Mouse (Mus musculus): ENCODE measurements around the gene Bahcc1. TPM values are rescaled to one million over a fixed set of nuclear protein-coding genes. Genes with fewer than 3 reads are reported as not detected.

The Bahcc1 gene
- polyA plus RNA-seq, 2 experiments = 0.75 to 1.6 TPM

- no peak for TF ChIP-seq EP300 (IDR thresholded peaks at IDR 0.05; ENCODE audit: low read depth)
- no peak for TF ChIP-seq CTCF (IDR thresholded peaks at IDR 0.05; ENCODE audit: low read depth)
- Histone ChIP-seq H3K36me3 (replicated peaks; ENCODE audit: control insufficient read depth, insufficient read depth, low read depth) (no peaks in the 10 kb centered on the region), H3K27ac (no peak overlapping the region), H3K4me3 (ENCODE audit: insufficient read depth in 1 of 2, low read depth in 2 of 2, low read length in 2 of 2) (peak overlapping the region; percentile 58 to 63), H3K27me3 (ENCODE audit: control insufficient read depth, insufficient read depth, low read length) (peaks cover 89% of the 10 kb centered on the region), H3K9me3 (ENCODE audit: control insufficient read depth, low read length) (no peaks in the 10 kb centered on the region), H3K4me2 (ENCODE audit: low read depth) (peak overlapping the region; percentile 71), H3K4me1 (replicated peaks; ENCODE audit: control insufficient read depth in 2 of 2, insufficient read depth in 2 of 2, low read length in 1 of 2) (peaks cover 9 to 17% of the 10 kb centered on the region in 2 experiments), H3K9ac (replicated peaks) (peak overlapping the region; percentile 67)
- no peak for ATAC-seq (ENCODE audit: insufficient read depth)
- WGBS (ENCODE audit: insufficient replicate concordance) = under 1% methylated on average over 52 of the region's 52 CpGs
- DNase-seq (ENCODE audit: low read depth in 3 of 3, low spot score in 3 of 3) = no peak
Observed at GRCm38 (mm10) chr11:120234136-120234775, 1.5 kb downstream of the Bahcc1 start.

GRCm38 (mm10) chr11:120234776-120235181 is 2.0 kb downstream of the Bahcc1 start:
- ATAC-seq (ENCODE audit: insufficient read depth) = no peak
- no peak overlapping the region for H3K27ac ChIP-seq
- H3K9me3 ChIP-seq (ENCODE audit: control insufficient read depth, low read length) = no peaks in the 10 kb centered on the region
- H3K4me1 ChIP-seq (replicated peaks; ENCODE audit: control insufficient read depth in 2 of 2, insufficient read depth in 2 of 2, low read length in 1 of 2) = peaks cover 9 to 15% of the 10 kb centered on the region in 2 experiments
- TF ChIP-seq CTCF (IDR thresholded peaks at IDR 0.05; ENCODE audit: low read depth) (no peak), EP300 (IDR thresholded peaks at IDR 0.05; ENCODE audit: low read depth) (no peak)
- H3K9ac ChIP-seq (replicated peaks) = peak overlapping the region; percentile 67
- H3K36me3 ChIP-seq (replicated peaks; ENCODE audit: control insufficient read depth, insufficient read depth, low read depth) = no peaks in the 10 kb centered on the region
- H3K4me2 ChIP-seq (ENCODE audit: low read depth) = peak overlapping the region; percentile 71
- H3K27me3 ChIP-seq (ENCODE audit: control insufficient read depth, insufficient read depth, low read length) = peaks cover 89% of the 10 kb centered on the region
- DNase-seq (ENCODE audit: low read depth in 3 of 3, low spot score in 3 of 3) = no peak
- H3K4me3 ChIP-seq (ENCODE audit: insufficient read depth in 1 of 2, low read depth in 2 of 2, low read length in 2 of 2) = peak overlapping the region; percentile 58 to 63
- under 1% methylated on average over 38 of the region's 39 CpGs for WGBS (ENCODE audit: insufficient replicate concordance)

GRCm38 (mm10) chr11:120235385-120236113 is 2.8 kb downstream of the Bahcc1 start:
- peak overlapping the region; percentile 71 for H3K4me2 ChIP-seq (ENCODE audit: low read depth)
- H3K9me3 ChIP-seq (ENCODE audit: control insufficient read depth, low read length) = no peaks in the 10 kb centered on the region
- TF ChIP-seq CTCF (IDR thresholded peaks at IDR 0.05; ENCODE audit: low read depth) = no peak
- TF ChIP-seq EP300 (IDR thresholded peaks at IDR 0.05; ENCODE audit: low read depth) = no peak
- peaks cover 88% of the 10 kb centered on the region for H3K27me3 ChIP-seq (ENCODE audit: control insufficient read depth, insufficient read depth, low read length)
- ATAC-seq (ENCODE audit: insufficient read depth) (no peak), DNase-seq (ENCODE audit: low read depth in 3 of 3, low spot score in 3 of 3) (no peak)
- no peak overlapping the region for H3K27ac ChIP-seq
- peak overlapping the region; percentile 43 to 63 for H3K4me3 ChIP-seq (ENCODE audit: insufficient read depth in 1 of 2, low read depth in 2 of 2, low read length in 2 of 2)
- no peaks in the 10 kb centered on the region for H3K36me3 ChIP-seq (replicated peaks; ENCODE audit: control insufficient read depth, insufficient read depth, low read depth)
- H3K9ac ChIP-seq (replicated peaks) = peak overlapping the region; percentile 40
- under 1% methylated on average over 40 of the region's 40 CpGs for WGBS (ENCODE audit: insufficient replicate concordance)
- H3K4me1 ChIP-seq (replicated peaks; ENCODE audit: control insufficient read depth in 2 of 2, insufficient read depth in 2 of 2, low read length in 1 of 2) = peaks cover 9 to 11% of the 10 kb centered on the region in 2 experiments

GRCm38 (mm10) chr11:120236114-120236437 is 3.3 kb downstream of the Bahcc1 start:
- ATAC-seq (ENCODE audit: insufficient read depth) = no peak
- H3K9me3 ChIP-seq (ENCODE audit: control insufficient read depth, low read length) = no peaks in the 10 kb centered on the region
- WGBS (ENCODE audit: insufficient replicate concordance) = 3% methylated on average over 13 of the region's 13 CpGs
- peak overlapping the region; percentile 43; the same call in 1 of the 2 replicates for H3K9ac ChIP-seq (replicated peaks)
- peak overlapping the region; percentile 71 for H3K4me2 ChIP-seq (ENCODE audit: low read depth)
- TF ChIP-seq CTCF (IDR thresholded peaks at IDR 0.05; ENCODE audit: low read depth) = no peak
- no peak for TF ChIP-seq EP300 (IDR thresholded peaks at IDR 0.05; ENCODE audit: low read depth)
- no peaks in the 10 kb centered on the region for H3K36me3 ChIP-seq (replicated peaks; ENCODE audit: control insufficient read depth, insufficient read depth, low read depth)
- peaks cover 9 to 11% of the 10 kb centered on the region in 2 experiments for H3K4me1 ChIP-seq (replicated peaks; ENCODE audit: control insufficient read depth in 2 of 2, insufficient read depth in 2 of 2, low read length in 1 of 2)
- DNase-seq (ENCODE audit: low read depth in 3 of 3, low spot score in 3 of 3) = no peak
- H3K27ac ChIP-seq = no peak overlapping the region
- peak overlapping the region; percentile 56 to 63 for H3K4me3 ChIP-seq (ENCODE audit: insufficient read depth in 1 of 2, low read depth in 2 of 2, low read length in 2 of 2)
- peaks cover 83% of the 10 kb centered on the region for H3K27me3 ChIP-seq (ENCODE audit: control insufficient read depth, insufficient read depth, low read length)

- WGBS (ENCODE audit: insufficient replicate concordance) = 0% methylated on average over 89 of the region's 96 CpGs
- DNase-seq (ENCODE audit: low read depth in 3 of 3, low spot score in 3 of 3) (no peak), ATAC-seq (ENCODE audit: insufficient read depth) (no peak)
- TF ChIP-seq CTCF (IDR thresholded peaks at IDR 0.05; ENCODE audit: low read depth) (no peak), EP300 (IDR thresholded peaks at IDR 0.05; ENCODE audit: low read depth) (no peak)
- Histone ChIP-seq H3K9ac (replicated peaks) (peak overlapping the region; percentile 43), H3K27me3 (ENCODE audit: control insufficient read depth, insufficient read depth, low read length) (peaks cover 80% of the 10 kb centered on the region), H3K4me1 (replicated peaks; ENCODE audit: control insufficient read depth in 2 of 2, insufficient read depth in 2 of 2, low read length in 1 of 2) (peaks cover 9 to 10% of the 10 kb centered on the region in 2 experiments), H3K4me2 (ENCODE audit: low read depth) (peak overlapping the region; percentile 71), H3K4me3 (ENCODE audit: insufficient read depth in 1 of 2, low read depth in 2 of 2, low read length in 2 of 2) (peak overlapping the region; percentile 56 to 63), H3K9me3 (ENCODE audit: control insufficient read depth, low read length) (no peaks in the 10 kb centered on the region), H3K27ac (no peak overlapping the region), H3K36me3 (replicated peaks; ENCODE audit: control insufficient read depth, insufficient read depth, low read depth) (no peaks in the 10 kb centered on the region)
Observed at GRCm38 (mm10) chr11:120236438-120237165, 3.9 kb downstream of the Bahcc1 start.
